8 mouse cellular contexts compared by ENCODE assay signal in genomic region chr1:72825286-72825685, GRCm38 (mm10). TPM values are rescaled to one million over a fixed set of nuclear protein-coding genes. Genes with fewer than 3 reads are reported as not detected.
DNase-seq lines count a peak whose midpoint lies in the region; ATAC-seq and TF ChIP-seq lines count a peak whose summit lies in the region.

No protein-coding gene starts in this region.

- no peak for TF ChIP-seq CTCF in C2C12 (IDR thresholded peaks at IDR 0.05; ENCODE audit: control insufficient read depth, insufficient read depth, insufficient read length)

- peak overlapping the region; percentile 82 for H3ac ChIP-seq in C2C12 (ENCODE audit: control insufficient read depth, insufficient read length, low read depth)

- H3K79me2 ChIP-seq in C2C12 (ENCODE audit: control insufficient read depth, insufficient read depth), result peaks cover 35% of the 10 kb centered on the region

- peaks cover 2% of the 10 kb centered on the region for H3K79me3 ChIP-seq in C2C12 (ENCODE audit: low read depth)

- peak; percentile 14 to 28 for DNase-seq in cerebellum, postnatal 25 days
- no peak for DNase-seq in cerebellum, postnatal 36 days
- DNase-seq in frontal cortex, adult 2 months (ENCODE audit: extremely low spot score in 1 of 2, low spot score in 1 of 2), result no peak
- no peak for DNase-seq in yolk sac, embryonic 10.5 days (ENCODE audit: low spot score)
- DNase-seq in adrenal gland, adult 8-10 months, result no peak

- no peaks in the 10 kb centered on the region for H3K9me3 ChIP-seq in forebrain, embryonic 16.5 days (ENCODE audit: control insufficient read depth, low read length)
- no peaks in the 10 kb centered on the region for H3K9me3 ChIP-seq in liver, embryonic 15.5 days (replicated peaks)

- H3K9ac ChIP-seq in forebrain, embryonic 16.5 days (replicated peaks; ENCODE audit: low read depth, low read length), result peak overlapping the region; percentile 90
- H3K9ac ChIP-seq in liver, embryonic 15.5 days, result no peak overlapping the region

- H3K4me2 ChIP-seq in forebrain, embryonic 16.5 days (ENCODE audit: low read length), result peak overlapping the region; percentile 82
- peak overlapping the region; percentile 69 for H3K4me2 ChIP-seq in liver, embryonic 15.5 days

- no peak for ATAC-seq in forebrain, embryonic 16.5 days
- no peak for ATAC-seq in liver, embryonic 15.5 days (ENCODE audit: insufficient read depth)

- H3K4me1 ChIP-seq in forebrain, embryonic 16.5 days (replicated peaks; ENCODE audit: control insufficient read depth, insufficient read depth, low read length), result peaks cover 36% of the 10 kb centered on the region
- H3K4me1 ChIP-seq in liver, embryonic 15.5 days (replicated peaks), result no peaks in the 10 kb centered on the region

- 0% methylated on average over 20 of the region's 20 CpGs for WGBS in forebrain, embryonic 16.5 days
- WGBS in liver, embryonic 15.5 days (ENCODE audit: insufficient replicate concordance), result 1% methylated on average over 20 of the region's 20 CpGs

- H3K36me3 ChIP-seq in C2C12 (ENCODE audit: control insufficient read depth, insufficient read depth), result no peaks in the 10 kb centered on the region
- no peaks in the 10 kb centered on the region for H3K36me3 ChIP-seq in forebrain, embryonic 16.5 days (ENCODE audit: control insufficient read depth, insufficient read depth)
- H3K36me3 ChIP-seq in liver, embryonic 15.5 days (replicated peaks), result no peaks in the 10 kb centered on the region

- no peaks in the 10 kb centered on the region for H3K27me3 ChIP-seq in C2C12 (ENCODE audit: control insufficient read depth, insufficient read depth, insufficient read length)
- H3K27me3 ChIP-seq in forebrain, embryonic 16.5 days (replicated peaks; ENCODE audit: control insufficient read depth, insufficient read depth, low read length), result no peaks in the 10 kb centered on the region
- peaks cover 68% of the 10 kb centered on the region for H3K27me3 ChIP-seq in liver, embryonic 15.5 days

- peak overlapping the region; percentile 39 for H3K4me3 ChIP-seq in C2C12 (ENCODE audit: insufficient read depth, poor library complexity, severe bottlenecking)
- peak overlapping the region; percentile 84 for H3K4me3 ChIP-seq in forebrain, embryonic 16.5 days (replicated peaks; ENCODE audit: low read length)
- peak overlapping the region; percentile 44 for H3K4me3 ChIP-seq in liver, embryonic 15.5 days (replicated peaks)

- H3K27ac ChIP-seq in forebrain, embryonic 16.5 days (ENCODE audit: low read length), result 0 out of 2 replicates have a peak overlapping the region, but pooled peaks have one; percentile 9
- H3K27ac ChIP-seq in liver, embryonic 15.5 days (replicated peaks), result no peak overlapping the region

TF ChIP-seq in C2C12, 6 proteins besides CTCF, POLR2A, EP300 and RAD21:
- no peak for TF ChIP-seq MYOD1 (IDR thresholded peaks at IDR 0.05; ENCODE audit: control insufficient read depth, insufficient read length, low read depth)
- no peak for TF ChIP-seq USF1 (IDR thresholded peaks at IDR 0.05; ENCODE audit: low read depth)
- no peak for TF ChIP-seq FOSL1 (IDR thresholded peaks at IDR 0.05; ENCODE audit: insufficient read depth, low read length, poor library complexity, severe bottlenecking)
- TF ChIP-seq CEBPB (IDR thresholded peaks at IDR 0.05; ENCODE audit: low read depth), result no peak
- no peak for TF ChIP-seq MAX (IDR thresholded peaks at IDR 0.05)
- TF ChIP-seq MYOG (IDR thresholded peaks at IDR 0.05; ENCODE audit: control insufficient read depth, extremely low read depth, insufficient read length), result no peak

RNA-seq across cellular contexts. Expression of gene Igfbp2, which starts 1.0 kb away (rescaled TPM):
- polyA plus RNA-seq in C2C12 (2012; fragmentation: generic; extraction: Trizol), result 222 TPM
- 279 and 331 TPM in 2 replicates for polyA plus RNA-seq in forebrain, embryonic 16.5 days (2015; fragmentation: Nextera tagmentation; extraction: Ambion mirVana)
- polyA plus RNA-seq in liver, embryonic 15.5 days (2015; fragmentation: Nextera tagmentation; extraction: Ambion mirVana), result 8.7 and 16.4 TPM in 2 replicates
- polyA plus RNA-seq in frontal cortex, adult 2 months (2012; rRNA removed), result 122 and 133 TPM in 2 replicates
- total RNA-seq in adrenal gland, adult 8-10 months (2022), result 1 to 10 TPM; 2.4 to 4.0 (median 2.6) TPM

RNA-seq across cellular contexts. Expression of gene Igfbp5, which starts 49.4 kb away (rescaled TPM):
- polyA plus RNA-seq in C2C12 (2012; fragmentation: generic; extraction: Trizol), result 62.8 TPM
- 26.8 and 31.0 TPM in 2 replicates for polyA plus RNA-seq in forebrain, embryonic 16.5 days (2015; fragmentation: Nextera tagmentation; extraction: Ambion mirVana)
- 2.0 and 2.2 TPM in 2 replicates for polyA plus RNA-seq in liver, embryonic 15.5 days (2015; fragmentation: Nextera tagmentation; extraction: Ambion mirVana)
- polyA plus RNA-seq in frontal cortex, adult 2 months (2012; rRNA removed), result 71.4 and 75.5 TPM in 2 replicates
- total RNA-seq in adrenal gland, adult 8-10 months (2022), result 100 to 1,000 TPM in 3 of 4 experiments, 10 to 100 TPM in 1; 99.0 to 265 (median 164) TPM

Comparison
In these comparisons a context has a peak if more than half of its experiments do, and no peak if none do; other contexts are left out.
1. DNase-seq: peak in cerebellum, postnatal 25 days (2 of 2); none in cerebellum, postnatal 36 days (0 of 2), frontal cortex, adult 2 months (0 of 2), yolk sac, embryonic 10.5 days (single experiment) and adrenal gland, adult 8-10 months (single experiment).
2. Peak in every context shown above with its lines, with median percentiles within 50 percentile points of each other: H3K4me3 ChIP-seq.